Mouse (Mus musculus): ENCODE data around the gene Rhoh. TPM values are rescaled to one million over a fixed set of nuclear protein-coding genes. Genes with fewer than 3 reads are reported as not detected.

Rhoh gene
- polyA plus RNA-seq, 1 experiment = 0.38 TPM

- TF ChIP-seq CTCF (IDR thresholded peaks at IDR 0.05; ENCODE audit: borderline replicate concordance, extremely low read depth, insufficient read depth, insufficient read length) (no peak), POLR2A (IDR thresholded peaks at IDR 0.05; ENCODE audit: borderline replicate concordance, extremely low read depth, insufficient read depth, insufficient read length, poor library complexity, severe bottlenecking) (no peak)
- DNase-seq (ENCODE audit: low read depth) = no peak
Observed at GRCm38 (mm10) chr5:65914342-65914741, 53.3 kb downstream of the Rhoh start.

GRCm38 (mm10) chr5:65916930-65917329 lies 55.9 kb downstream of the Rhoh start:
- TF ChIP-seq POLR2A (IDR thresholded peaks at IDR 0.05; ENCODE audit: borderline replicate concordance, extremely low read depth, insufficient read depth, insufficient read length, poor library complexity, severe bottlenecking) = no peak
- TF ChIP-seq CTCF (IDR thresholded peaks at IDR 0.05; ENCODE audit: borderline replicate concordance, extremely low read depth, insufficient read depth, insufficient read length) = no peak

DNA sequence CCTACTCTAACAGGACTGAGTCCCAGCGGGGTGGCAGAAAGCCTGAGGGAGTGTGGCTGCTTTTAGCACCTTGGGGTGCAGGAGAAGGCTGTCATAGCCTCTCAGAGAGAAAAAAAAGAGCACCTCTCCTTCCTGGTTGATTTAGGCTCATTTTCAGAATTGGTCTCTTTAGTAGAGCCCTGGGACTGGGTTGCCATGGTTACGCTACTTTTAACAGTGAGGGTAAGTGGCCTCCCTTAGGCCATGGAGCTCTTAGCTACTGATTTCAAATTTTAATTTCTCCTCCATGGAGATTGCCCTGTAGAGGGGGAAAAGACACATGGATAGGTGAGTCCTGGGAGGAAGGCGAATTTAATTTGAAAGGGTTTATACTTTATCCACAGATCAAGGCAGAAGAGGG lies 57.6 kb downstream of the Rhoh start:
- peak; percentile 81 for DNase-seq (ENCODE audit: low read depth)

More at GRCm38 (mm10) chr5:65916930-65917329, 55.9 kb downstream of the Rhoh start:
- DNase-seq (ENCODE audit: low read depth) = no peak

GRCm38 (mm10) chr5:65919326-65919725 lies 58.3 kb downstream of the Rhoh start:
- TF ChIP-seq POLR2A (IDR thresholded peaks at IDR 0.05; ENCODE audit: borderline replicate concordance, extremely low read depth, insufficient read depth, insufficient read length, poor library complexity, severe bottlenecking) (no peak), CTCF (IDR thresholded peaks at IDR 0.05; ENCODE audit: borderline replicate concordance, extremely low read depth, insufficient read depth, insufficient read length) (no peak)
- DNase-seq (ENCODE audit: low read depth) = no peak

More for the DNA sequence above, 57.6 kb downstream of the Rhoh start:
- TF ChIP-seq POLR2A (IDR thresholded peaks at IDR 0.05; ENCODE audit: borderline replicate concordance, extremely low read depth, insufficient read depth, insufficient read length, poor library complexity, severe bottlenecking) (no peak), CTCF (IDR thresholded peaks at IDR 0.05; ENCODE audit: borderline replicate concordance, extremely low read depth, insufficient read depth, insufficient read length) (no peak)

DNA sequence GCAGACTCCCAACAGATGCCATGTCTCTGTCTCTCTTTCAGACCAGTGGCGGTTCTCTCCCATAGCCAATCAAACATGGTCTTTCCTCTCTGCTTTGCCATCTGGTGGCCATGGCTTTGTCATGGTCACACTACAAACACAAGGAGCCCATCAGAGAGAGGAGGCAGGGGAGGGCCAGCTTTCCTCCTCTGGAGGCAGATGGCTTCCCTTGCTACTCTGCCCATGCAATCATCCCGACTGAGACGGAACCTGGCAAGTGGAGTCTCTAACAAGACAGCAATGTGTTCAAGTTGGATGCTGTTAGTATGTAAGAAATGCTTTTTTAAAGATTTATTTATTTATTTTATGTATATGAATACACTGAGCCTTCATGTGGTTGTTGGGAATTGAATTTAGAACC lies 58.9 kb downstream of the Rhoh start:
- DNase-seq (ENCODE audit: low read depth) = peak; percentile 14
- no peak for TF ChIP-seq POLR2A (IDR thresholded peaks at IDR 0.05; ENCODE audit: borderline replicate concordance, extremely low read depth, insufficient read depth, insufficient read length, poor library complexity, severe bottlenecking)
- TF ChIP-seq CTCF (IDR thresholded peaks at IDR 0.05; ENCODE audit: borderline replicate concordance, extremely low read depth, insufficient read depth, insufficient read length) = no peak

DNA sequence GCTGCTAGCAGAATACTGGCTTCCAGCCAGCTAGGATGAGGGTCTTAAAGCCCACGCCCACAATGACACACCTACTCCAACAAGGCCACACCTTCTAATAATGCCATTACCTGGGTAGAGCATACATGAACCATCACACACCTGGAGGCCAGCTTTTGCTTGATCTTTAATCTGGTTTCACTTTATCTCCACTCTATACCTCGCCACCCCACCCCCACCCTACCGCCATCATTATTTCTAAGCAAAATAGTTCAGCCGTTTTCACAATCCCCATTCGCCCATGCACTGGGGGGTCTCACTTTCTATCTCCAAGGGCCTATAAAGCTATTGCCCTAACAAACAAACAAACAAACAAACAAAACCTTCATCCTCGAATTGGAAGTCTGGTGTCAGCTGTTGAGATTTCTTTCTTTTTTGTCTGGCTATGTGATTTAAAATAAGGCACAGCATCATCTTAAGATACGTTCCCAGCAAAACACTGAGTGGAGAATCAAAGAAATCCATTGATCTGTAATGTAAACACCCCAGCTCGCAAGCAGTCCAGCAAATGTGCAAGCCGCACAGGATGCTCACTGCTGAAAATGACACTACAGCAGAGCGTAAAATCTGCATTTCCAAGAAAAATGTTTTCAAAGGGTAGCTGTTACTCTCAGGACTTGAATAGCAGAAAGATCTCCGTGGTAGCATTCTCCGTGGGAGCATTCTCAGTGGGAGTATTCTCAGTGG lies 59.9 kb downstream of the Rhoh start:
- TF ChIP-seq CTCF (IDR thresholded peaks at IDR 0.05; ENCODE audit: borderline replicate concordance, extremely low read depth, insufficient read depth, insufficient read length) = no peak
- TF ChIP-seq POLR2A (IDR thresholded peaks at IDR 0.05; ENCODE audit: borderline replicate concordance, extremely low read depth, insufficient read depth, insufficient read length, poor library complexity, severe bottlenecking) = no peak

GRCm38 (mm10) chr5:65921477-65922138 lies 60.6 kb downstream of the Rhoh start:
- no peak for TF ChIP-seq POLR2A (IDR thresholded peaks at IDR 0.05; ENCODE audit: borderline replicate concordance, extremely low read depth, insufficient read depth, insufficient read length, poor library complexity, severe bottlenecking)
- DNase-seq (ENCODE audit: low read depth) = no peak

More for the DNA sequence above, 59.9 kb downstream of the Rhoh start:
- no peak for DNase-seq (ENCODE audit: low read depth)

GRCm38 (mm10) chr5:65926666-65927065 lies 65.7 kb downstream of the Rhoh start:
- DNase-seq (ENCODE audit: low read depth) = no peak
- no peak for TF ChIP-seq POLR2A (IDR thresholded peaks at IDR 0.05; ENCODE audit: borderline replicate concordance, extremely low read depth, insufficient read depth, insufficient read length, poor library complexity, severe bottlenecking)
- no peak for TF ChIP-seq CTCF (IDR thresholded peaks at IDR 0.05; ENCODE audit: borderline replicate concordance, extremely low read depth, insufficient read depth, insufficient read length)

DNA sequence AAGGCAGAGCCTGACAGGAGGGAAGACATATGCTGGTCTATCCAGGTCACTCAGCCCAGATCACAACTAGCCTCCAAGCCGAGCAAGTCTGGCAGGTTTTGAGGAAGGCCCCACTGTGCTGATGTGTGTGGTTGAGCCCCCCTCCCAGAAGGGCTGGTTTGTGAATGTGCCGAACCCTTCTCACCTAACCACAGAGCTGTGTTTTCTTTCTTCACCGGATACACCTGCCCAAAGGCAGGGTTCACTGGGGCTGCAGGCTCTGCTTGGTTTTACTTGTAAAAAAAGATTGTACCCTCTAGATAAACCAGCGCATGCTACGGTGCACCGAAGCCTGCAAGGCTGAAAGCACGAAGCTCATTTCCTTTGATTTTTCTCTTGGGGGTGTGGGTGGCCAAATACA lies 68.1 kb downstream of the Rhoh start:
- TF ChIP-seq CTCF (IDR thresholded peaks at IDR 0.05; ENCODE audit: borderline replicate concordance, extremely low read depth, insufficient read depth, insufficient read length) (no peak), POLR2A (IDR thresholded peaks at IDR 0.05; ENCODE audit: borderline replicate concordance, extremely low read depth, insufficient read depth, insufficient read length, poor library complexity, severe bottlenecking) (no peak)
- no peak for DNase-seq (ENCODE audit: low read depth)

DNA sequence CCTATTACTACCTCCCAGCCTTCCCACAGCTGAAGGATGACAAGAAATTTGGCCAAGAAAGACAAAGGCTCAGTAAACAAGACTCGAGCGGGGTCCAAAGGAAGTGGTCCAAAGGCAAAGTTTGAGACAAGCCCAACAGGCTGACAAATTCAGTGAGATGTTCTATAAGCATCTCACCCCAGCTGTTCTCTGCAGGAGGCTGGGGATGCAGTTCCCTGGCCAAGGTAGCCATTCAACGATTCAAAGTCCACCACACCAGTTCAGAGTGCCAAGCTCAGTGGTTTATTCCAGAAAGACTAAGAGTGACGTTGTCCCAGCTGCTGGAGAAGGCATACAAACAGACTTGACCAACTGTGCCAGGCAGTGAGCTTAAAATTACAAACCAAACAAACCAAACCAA lies 69.2 kb downstream of the Rhoh start:
- DNase-seq (ENCODE audit: low read depth) = no peak
- no peak for TF ChIP-seq POLR2A (IDR thresholded peaks at IDR 0.05; ENCODE audit: borderline replicate concordance, extremely low read depth, insufficient read depth, insufficient read length, poor library complexity, severe bottlenecking)
- TF ChIP-seq CTCF (IDR thresholded peaks at IDR 0.05; ENCODE audit: borderline replicate concordance, extremely low read depth, insufficient read depth, insufficient read length) = no peak

DNA sequence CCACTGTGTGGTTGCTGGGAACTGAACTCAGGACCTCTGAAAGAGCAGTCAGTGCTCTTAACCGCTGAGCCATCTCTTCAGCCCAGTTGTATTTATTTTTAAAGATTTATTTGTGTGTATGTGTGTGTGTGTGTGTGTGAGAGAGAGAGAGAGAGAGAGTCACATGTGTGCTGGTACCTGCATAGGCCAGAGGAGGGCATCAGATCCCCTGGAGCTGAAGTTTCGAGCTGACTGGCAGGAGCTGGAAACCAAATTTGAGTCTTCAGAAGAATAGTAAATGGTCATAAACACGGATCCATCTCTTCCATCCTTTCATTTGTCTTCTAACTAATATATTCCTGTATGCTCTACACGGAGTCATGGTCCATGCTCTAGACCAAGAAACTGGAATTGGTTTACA lies 72.2 kb downstream of the Rhoh start:
- TF ChIP-seq POLR2A (IDR thresholded peaks at IDR 0.05; ENCODE audit: borderline replicate concordance, extremely low read depth, insufficient read depth, insufficient read length, poor library complexity, severe bottlenecking) (no peak), CTCF (IDR thresholded peaks at IDR 0.05; ENCODE audit: borderline replicate concordance, extremely low read depth, insufficient read depth, insufficient read length) (no peak)
- DNase-seq (ENCODE audit: low read depth) = no peak

- no peak for DNase-seq (ENCODE audit: low read depth)
- no peak for TF ChIP-seq CTCF (IDR thresholded peaks at IDR 0.05; ENCODE audit: borderline replicate concordance, extremely low read depth, insufficient read depth, insufficient read length)
- TF ChIP-seq POLR2A (IDR thresholded peaks at IDR 0.05; ENCODE audit: borderline replicate concordance, extremely low read depth, insufficient read depth, insufficient read length, poor library complexity, severe bottlenecking) = no peak
Observed at GRCm38 (mm10) chr5:65933764-65934163, 72.8 kb downstream of the Rhoh start.
